Mouse (Mus musculus) liver, embryonic 11.5 days (tissue): Measurements from ENCODE around the gene Sgms2. TPM values are rescaled to one million over a fixed set of nuclear protein-coding genes. Genes with fewer than 3 reads are reported as not detected.

Experiments
- ATAC-seq: fragments of 200-750 bp; cut with Nextera tagmentation; replicated peaks from 2 replicates; pipeline ENCODE4 v1.8.0; 2017; ENCODE audit warnings: moderate number of reproducible peaks, mild to moderate bottlenecking, moderate TSS enrichment, moderate library complexity; ENCODE audit not compliant: low FRiP score
- DNase-seq: peaks from one replicate; pipeline ENCODE4 v3.0.0-alpha.2; 2017; ENCODE audit warnings: low spot score
- H3K27ac ChIP-seq: fragments of 300-500 bp; sonication (generic); 2 replicates; pipeline ENCODE4 v1.5.1; 2014; ENCODE audit warnings: mild to moderate bottlenecking, low read depth, low read length, control low read depth
- H3K27me3 ChIP-seq: fragments of 300-500 bp; sonication (generic); replicated peaks from 2 replicates; pipeline ENCODE4 v1.6.1; 2014; ENCODE audit warnings: low read length, mixed read lengths; ENCODE audit not compliant: control insufficient read depth, insufficient read depth
- H3K36me3 ChIP-seq: fragments of 300-500 bp; sonication (generic); 2 replicates; pipeline ENCODE4 v1.6.1; 2014; ENCODE audit warnings: mild to moderate bottlenecking, low read length, moderate library complexity, mixed read lengths; ENCODE audit not compliant: control insufficient read depth, insufficient read depth
- H3K4me1 ChIP-seq: fragments of 300-500 bp; sonication (generic); replicated peaks from 2 replicates; pipeline ENCODE4 v1.6.1; 2014; ENCODE audit warnings: low read length, mixed read lengths; ENCODE audit not compliant: control insufficient read depth, insufficient read depth
- H3K4me2 ChIP-seq: fragments of 300-500 bp; sonication (generic); 2 replicates; pipeline ENCODE4 v1.6.1; 2014; ENCODE audit warnings: mild to moderate bottlenecking, control low read depth, moderate library complexity
- H3K4me3 ChIP-seq: fragments of 300-500 bp; sonication (generic); 2 replicates; pipeline ENCODE4 v1.5.1; 2014; ENCODE audit warnings: low read depth, low read length, control low read depth
- H3K9ac ChIP-seq: fragments of 300-500 bp; sonication (generic); 2 replicates; pipeline ENCODE4 v1.6.1; 2014; ENCODE audit warnings: low read depth, low read length, control low read depth
- H3K9me3 ChIP-seq: fragments of 300-500 bp; sonication (generic); 2 replicates; pipeline ENCODE4 v1.6.1; 2016; ENCODE audit warnings: low read length, inconsistent platforms, mixed read lengths; ENCODE audit not compliant: control insufficient read depth
- WGBS: fragments of 180-500 bp; shearing (Covaris S2); extraction: QIAGEN DNeasy Blood & Tissue Kit; methylation state at CpG from one replicate; pipeline ENCODE4 v1.1.7; 2014; 5-methylcytosine and 5-hydroxymethylcytosine counted together
- polyA plus RNA-seq: library from polyadenylated mRNA; unstranded; fragments of >200 nt; fragmentation: Nextera tagmentation; extraction: Ambion mirVana; gene quantifications from 2 replicates; pipeline ENCODE4 v1.2.1, GENCODE M21; 2014

The Sgms2 gene
- polyA plus RNA-seq, 1 experiment from 2014 or later: 3.6 TPM

GRCm38 (mm10) chr3:131303320-131303714 lies 187.9 kb downstream of the Sgms2 start:
- no peaks in the 10 kb centered on the region for H3K36me3 ChIP-seq
- 19% methylated on average over 5 of the region's 5 CpGs for WGBS
- no peak for ATAC-seq
- DNase-seq: no peak
- H3K4me2 ChIP-seq: peak overlapping the region; percentile 91
- peak overlapping the region; percentile 73 for H3K4me3 ChIP-seq
- no peaks in the 10 kb centered on the region for H3K27me3 ChIP-seq
- H3K9ac ChIP-seq: peak overlapping the region; percentile 52
- no peaks in the 10 kb centered on the region; the same call in 1 of the 2 replicates for H3K4me1 ChIP-seq
- no peak overlapping the region for H3K27ac ChIP-seq
- no peaks in the 10 kb centered on the region for H3K9me3 ChIP-seq

- WGBS: 2% methylated on average over 69 of the region's 71 CpGs
- Histone ChIP-seq H3K36me3 (no peaks in the 10 kb centered on the region), H3K27me3 (no peaks in the 10 kb centered on the region), H3K9me3 (no peaks in the 10 kb centered on the region), H3K4me3 (peak within 1 kb of the TSS; percentile 73), H3K4me2 (peak within 1 kb of the TSS; percentile 91), H3K9ac (peak within 1 kb of the TSS; percentile 65), H3K27ac (no peak within 1 kb of the TSS), H3K4me1 (no peaks in the 10 kb centered on the region; the same call in 1 of the 2 replicates)
- ATAC-seq (peak; percentile 97), DNase-seq (peak; percentile 80)
Observed at GRCm38 (mm10) chr3:131302452-131303319, 188.5 kb downstream of the Sgms2 start, which contains the start of gene Cyp2u1. TSS of gene Cyp2u1 (minus strand) at chr3:131303227.

GRCm38 (mm10) chr3:131299908-131300307 lies 191.3 kb downstream of the Sgms2 start:
- no peaks in the 10 kb centered on the region for H3K9me3 ChIP-seq
- no peak for DNase-seq
- no peak overlapping the region for H3K4me3 ChIP-seq
- no peak for ATAC-seq
- no peaks in the 10 kb centered on the region for H3K36me3 ChIP-seq
- H3K4me2 ChIP-seq: no peak overlapping the region
- H3K9ac ChIP-seq: no peak overlapping the region
- WGBS: 12% methylated on average over 6 of the region's 6 CpGs
- H3K27ac ChIP-seq: no peak overlapping the region
- H3K27me3 ChIP-seq: no peaks in the 10 kb centered on the region
- H3K4me1 ChIP-seq: no peaks in the 10 kb centered on the region; the same call in none of the 2 replicates

- WGBS: 78% methylated on average over 9 of the region's 9 CpGs
- ATAC-seq (no peak), DNase-seq (no peak)
- no peaks in the 10 kb centered on the region for H3K27me3 ChIP-seq
- no peaks in the 10 kb centered on the region for H3K36me3 ChIP-seq
- H3K4me2 ChIP-seq: no peak overlapping the region
- no peak overlapping the region for H3K9ac ChIP-seq
- H3K27ac ChIP-seq: no peak overlapping the region
- H3K4me3 ChIP-seq: no peak overlapping the region
- no peaks in the 10 kb centered on the region for H3K9me3 ChIP-seq
- no peaks in the 10 kb centered on the region; the same call in none of the 2 replicates for H3K4me1 ChIP-seq
Observed at GRCm38 (mm10) chr3:131299078-131299477, 192.1 kb downstream of the Sgms2 start.

GRCm38 (mm10) chr3:131296893-131297292 lies 194.3 kb downstream of the Sgms2 start:
- no peak for DNase-seq
- Histone ChIP-seq H3K9me3 (no peaks in the 10 kb centered on the region), H3K36me3 (no peaks in the 10 kb centered on the region), H3K27me3 (no peaks in the 10 kb centered on the region), H3K4me3 (no peak overlapping the region), H3K9ac (no peak overlapping the region), H3K4me1 (no peaks in the 10 kb centered on the region; the same call in 1 of the 2 replicates), H3K4me2 (no peak overlapping the region), H3K27ac (no peak overlapping the region)
- no peak for ATAC-seq
- WGBS: 87% methylated on average over 7 of the region's 7 CpGs

GRCm38 (mm10) chr3:131295513-131296200 lies 195.6 kb downstream of the Sgms2 start:
- H3K27ac ChIP-seq: no peak overlapping the region
- no peaks in the 10 kb centered on the region; the same call in 1 of the 2 replicates for H3K4me1 ChIP-seq
- 50% methylated on average over 12 of the region's 12 CpGs for WGBS
- ATAC-seq: no peak
- H3K9me3 ChIP-seq: no peaks in the 10 kb centered on the region
- no peak for DNase-seq
- no peak overlapping the region for H3K9ac ChIP-seq
- no peak overlapping the region for H3K4me2 ChIP-seq
- H3K4me3 ChIP-seq: no peak overlapping the region
- no peaks in the 10 kb centered on the region for H3K36me3 ChIP-seq
- no peaks in the 10 kb centered on the region for H3K27me3 ChIP-seq

GRCm38 (mm10) chr3:131294503-131294902 lies 196.7 kb downstream of the Sgms2 start:
- no peak for ATAC-seq
- Histone ChIP-seq H3K9me3 (no peaks in the 10 kb centered on the region), H3K27ac (no peak overlapping the region), H3K9ac (no peak overlapping the region), H3K4me1 (no peaks in the 10 kb centered on the region; the same call in 1 of the 2 replicates), H3K4me2 (no peak overlapping the region), H3K36me3 (no peaks in the 10 kb centered on the region), H3K4me3 (no peak overlapping the region), H3K27me3 (no peaks in the 10 kb centered on the region)
- no peak for DNase-seq
- 42% methylated on average over 3 of the region's 3 CpGs for WGBS

- no peaks in the 10 kb centered on the region for H3K27me3 ChIP-seq
- no peak overlapping the region for H3K27ac ChIP-seq
- H3K4me1 ChIP-seq: no peaks in the 10 kb centered on the region; the same call in 1 of the 2 replicates
- ATAC-seq (no peak), DNase-seq (no peak)
- no peak overlapping the region for H3K4me3 ChIP-seq
- H3K4me2 ChIP-seq: no peak overlapping the region
- no peaks in the 10 kb centered on the region for H3K36me3 ChIP-seq
- 71% methylated on average over 3 of the region's 3 CpGs for WGBS
- no peak overlapping the region for H3K9ac ChIP-seq
- H3K9me3 ChIP-seq: no peaks in the 10 kb centered on the region
Observed at GRCm38 (mm10) chr3:131292959-131293358, 198.3 kb downstream of the Sgms2 start.
